Mouse (Mus musculus) ES-E14 (cell line): Measurements from ENCODE around the gene Zxdc.

Experiments
- MAFK ChIP-seq: IDR thresholded peaks from 2 replicates; pipeline ENCODE4 v1.6.1; 2014; ENCODE audit warnings: mild to moderate bottlenecking, low read depth, low read length, inconsistent platforms; ENCODE audit not compliant: insufficient read depth
- ZC3H11A ChIP-seq: IDR thresholded peaks from 2 replicates; pipeline ENCODE4 v1.6.1; 2012; ENCODE audit warnings: low read depth, mild to moderate bottlenecking, inconsistent platforms, low read length, borderline replicate concordance
- ZNF384 ChIP-seq: IDR thresholded peaks from 2 replicates; pipeline ENCODE4 v1.6.1; 2012; ENCODE audit warnings: low read depth, low read length, inconsistent platforms

DNA sequence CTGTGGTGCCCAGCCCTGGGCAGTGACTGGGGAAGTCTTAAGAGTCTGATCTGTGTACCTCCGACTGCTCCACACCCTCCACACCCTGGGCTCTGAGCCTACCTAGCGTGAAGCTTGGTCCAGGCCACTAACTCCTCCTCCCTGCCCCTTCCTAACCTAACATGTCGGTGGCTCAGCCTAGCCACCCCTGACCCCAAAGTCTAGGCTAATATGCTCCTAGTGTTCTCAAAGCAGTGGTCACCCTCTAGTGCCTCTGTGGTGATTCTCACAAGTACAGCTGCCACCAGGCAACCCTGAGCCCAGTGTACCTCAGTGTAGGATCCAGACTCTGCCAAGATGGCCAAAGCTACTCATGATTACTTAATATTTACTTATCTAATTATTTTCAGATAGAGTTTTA, 65.4 kb downstream of the Zxdc start:
- TF ChIP-seq ZNF384 (no peak), ZC3H11A (no peak), MAFK (no peak)
